Mouse (Mus musculus): ENCODE measurements around the gene Ahr. TPM values are rescaled to one million over a fixed set of nuclear protein-coding genes. Genes with fewer than 3 reads are reported as not detected.

Ahr gene
- polyA plus RNA-seq, 2 experiments = 10.7 to 19.5 TPM

DNA sequence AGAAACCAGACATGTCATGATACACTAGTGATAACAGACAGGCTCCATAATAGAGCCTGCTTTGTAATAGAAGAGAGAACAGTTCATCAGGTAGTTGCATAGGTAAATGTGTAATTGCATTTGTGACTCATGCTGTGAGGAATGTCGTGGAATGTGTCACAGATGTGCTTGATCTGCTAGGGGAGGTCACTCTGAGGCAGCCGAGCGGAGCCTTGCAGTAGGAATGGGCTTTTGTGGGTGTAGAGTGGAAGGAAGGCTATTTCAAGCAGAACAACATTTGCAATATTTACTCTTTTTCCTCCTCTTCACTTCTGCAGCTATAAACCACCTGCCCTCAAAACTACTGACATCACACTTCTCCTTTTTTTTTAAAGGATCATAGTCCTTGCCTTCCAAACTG is 4.0 kb upstream of the Ahr start:
- no peak overlapping the region for H3K27ac ChIP-seq (replicated peaks; ENCODE audit: low read depth, low read length)

DNA sequence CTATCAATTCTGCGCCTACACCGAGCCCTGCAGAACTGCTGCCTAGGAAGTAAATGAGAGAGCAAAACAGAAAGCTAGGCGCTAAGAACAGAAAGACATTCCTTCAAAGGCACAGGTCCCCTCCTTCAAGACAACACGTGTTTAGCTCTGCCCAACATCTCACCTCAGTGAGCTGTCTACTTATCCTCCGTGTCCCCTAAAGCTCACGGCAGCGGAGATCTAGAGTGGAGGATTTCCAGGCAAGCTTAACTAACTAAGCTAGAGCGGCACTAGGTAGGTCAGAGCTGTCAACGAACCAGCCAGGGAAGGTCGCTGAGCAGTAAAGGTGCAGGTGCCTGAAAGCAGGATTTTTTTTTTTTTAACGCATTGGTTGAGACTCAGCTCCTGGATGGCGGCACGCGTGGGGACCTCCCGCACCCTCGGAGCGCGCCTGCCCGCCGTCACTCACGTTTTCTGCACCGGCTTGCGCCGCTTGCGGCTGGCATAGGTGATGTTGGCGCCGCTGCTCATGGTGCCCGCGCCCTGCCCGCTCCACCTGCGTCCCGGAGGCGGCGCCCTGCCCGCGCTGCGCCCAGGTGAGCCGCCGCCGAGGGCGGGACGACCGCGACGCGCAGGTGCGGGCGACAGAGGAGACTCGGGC is 604 bp downstream of the Ahr start:
- DNase-seq (ENCODE audit: low spot score) = no peak
- peak; percentile 13; the same call in 1 of the 2 replicates for ATAC-seq (ENCODE audit: low FRiP score, low read depth)
- H3K9me3 ChIP-seq (ENCODE audit: control insufficient read depth, low read length) = no peaks in the 10 kb centered on the region
- no peak overlapping the region for H3K27ac ChIP-seq (replicated peaks; ENCODE audit: low read depth, low read length)
- H3K9ac ChIP-seq (ENCODE audit: low read depth, low read length, severe bottlenecking) = peak overlapping the region; percentile 64
- WGBS = under 1% methylated on average over 44 of the region's 49 CpGs
- 0 out of 2 replicates have a peak, but pooled peaks cover 12% of the 10 kb centered on the region for H3K27me3 ChIP-seq (ENCODE audit: control insufficient read depth, insufficient read depth, low read length)
- peak overlapping the region; percentile 75 for H3K4me3 ChIP-seq (replicated peaks; ENCODE audit: low read length)
- TF ChIP-seq POLR2A (IDR thresholded peaks at IDR 0.05; ENCODE audit: borderline replicate concordance, extremely low read depth, insufficient read depth, insufficient read length) = no peak
- H3K4me1 ChIP-seq (ENCODE audit: control insufficient read depth, insufficient read depth, low read length) = no peaks in the 10 kb centered on the region; the same call in 1 of the 2 replicates
- no peaks in the 10 kb centered on the region for H3K36me3 ChIP-seq (ENCODE audit: control insufficient read depth, insufficient read depth, low read length)
- H3K4me2 ChIP-seq (replicated peaks; ENCODE audit: low read depth, low read length, severe bottlenecking) = peak overlapping the region; percentile 100

More for the DNA sequence above, 4.0 kb upstream of the Ahr start:
- DNase-seq (ENCODE audit: low spot score) = no peak
- no peak for TF ChIP-seq POLR2A (IDR thresholded peaks at IDR 0.05; ENCODE audit: borderline replicate concordance, extremely low read depth, insufficient read depth, insufficient read length)
- WGBS = 28% methylated on average over 3 of the region's 3 CpGs
- no peaks in the 10 kb centered on the region; the same call in 1 of the 2 replicates for H3K4me1 ChIP-seq (ENCODE audit: control insufficient read depth, insufficient read depth, low read length)
- no peaks in the 10 kb centered on the region for H3K9me3 ChIP-seq (ENCODE audit: control insufficient read depth, low read length)
- H3K9ac ChIP-seq (ENCODE audit: low read depth, low read length, severe bottlenecking) = no peak overlapping the region
- ATAC-seq (ENCODE audit: low FRiP score, low read depth) = no peak
- no peak overlapping the region for H3K4me2 ChIP-seq (replicated peaks; ENCODE audit: low read depth, low read length, severe bottlenecking)
- H3K27me3 ChIP-seq (ENCODE audit: control insufficient read depth, insufficient read depth, low read length) = 0 out of 2 replicates have a peak, but pooled peaks cover 11% of the 10 kb centered on the region
- H3K36me3 ChIP-seq (ENCODE audit: control insufficient read depth, insufficient read depth, low read length) = no peaks in the 10 kb centered on the region
- no peak overlapping the region for H3K4me3 ChIP-seq (replicated peaks; ENCODE audit: low read length)

DNA sequence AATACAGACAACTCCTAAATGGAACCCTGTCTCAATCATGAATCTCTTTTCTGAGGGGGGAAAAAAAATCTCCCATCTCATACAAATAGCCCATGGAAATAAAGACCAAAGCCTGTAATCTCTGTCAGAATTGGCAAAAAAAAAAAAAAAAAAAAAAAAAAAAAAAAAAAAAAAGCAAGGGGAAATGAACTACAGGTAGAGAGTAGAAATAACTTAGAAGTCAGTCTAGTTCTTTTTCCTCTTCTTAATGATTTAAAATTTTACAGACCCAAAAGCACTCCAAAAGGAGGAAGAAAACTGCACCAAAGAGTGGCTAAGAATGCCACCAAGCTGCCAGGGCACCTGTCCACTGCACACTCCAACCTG is 1.1 kb downstream of the Ahr start:
- Histone ChIP-seq H3K4me2 (replicated peaks; ENCODE audit: low read depth, low read length, severe bottlenecking) (peak overlapping the region; percentile 100), H3K4me3 (replicated peaks; ENCODE audit: low read length) (peak overlapping the region; percentile 75), H3K9me3 (ENCODE audit: control insufficient read depth, low read length) (no peaks in the 10 kb centered on the region), H3K27me3 (ENCODE audit: control insufficient read depth, insufficient read depth, low read length) (0 out of 2 replicates have a peak, but pooled peaks cover 12% of the 10 kb centered on the region), H3K36me3 (ENCODE audit: control insufficient read depth, insufficient read depth, low read length) (no peaks in the 10 kb centered on the region), H3K9ac (ENCODE audit: low read depth, low read length, severe bottlenecking) (no peak overlapping the region; the same call in 1 of the 2 replicates), H3K4me1 (ENCODE audit: control insufficient read depth, insufficient read depth, low read length) (no peaks in the 10 kb centered on the region; the same call in 1 of the 2 replicates), H3K27ac (replicated peaks; ENCODE audit: low read depth, low read length) (no peak overlapping the region)
- no peak for TF ChIP-seq POLR2A (IDR thresholded peaks at IDR 0.05; ENCODE audit: borderline replicate concordance, extremely low read depth, insufficient read depth, insufficient read length)
- DNase-seq (ENCODE audit: low spot score) = no peak
- no peak for ATAC-seq (ENCODE audit: low FRiP score, low read depth)

DNA sequence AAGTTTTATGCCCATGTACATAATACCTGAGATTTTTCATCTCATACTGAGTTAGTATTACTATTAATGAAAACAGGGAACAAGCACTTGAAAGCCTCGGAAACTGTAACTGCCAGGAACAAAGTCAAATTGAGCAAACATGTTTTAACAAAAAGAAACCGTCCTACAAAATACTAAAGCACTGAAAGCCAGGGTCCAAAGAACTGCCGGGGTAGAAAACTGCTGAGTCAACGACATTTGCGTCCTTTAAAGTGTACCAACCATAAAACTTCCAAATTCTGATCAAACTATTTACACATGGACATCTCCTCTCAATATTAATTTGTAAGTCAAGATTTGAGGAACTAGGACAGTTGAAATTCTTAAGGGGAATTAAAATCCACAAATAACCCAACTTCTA is 1.7 kb downstream of the Ahr start:
- 61% methylated on average over 5 of the region's 5 CpGs for WGBS
- Histone ChIP-seq H3K4me2 (replicated peaks; ENCODE audit: low read depth, low read length, severe bottlenecking) (no peak overlapping the region; the same call in 1 of the 2 replicates), H3K9me3 (ENCODE audit: control insufficient read depth, low read length) (no peaks in the 10 kb centered on the region), H3K36me3 (ENCODE audit: control insufficient read depth, insufficient read depth, low read length) (no peaks in the 10 kb centered on the region), H3K27ac (replicated peaks; ENCODE audit: low read depth, low read length) (no peak overlapping the region), H3K27me3 (ENCODE audit: control insufficient read depth, insufficient read depth, low read length) (0 out of 2 replicates have a peak, but pooled peaks cover 12% of the 10 kb centered on the region), H3K4me3 (replicated peaks; ENCODE audit: low read length) (peak overlapping the region; percentile 9; the same call in 1 of the 2 replicates), H3K9ac (ENCODE audit: low read depth, low read length, severe bottlenecking) (no peak overlapping the region), H3K4me1 (ENCODE audit: control insufficient read depth, insufficient read depth, low read length) (no peaks in the 10 kb centered on the region; the same call in 1 of the 2 replicates)
- TF ChIP-seq POLR2A (IDR thresholded peaks at IDR 0.05; ENCODE audit: borderline replicate concordance, extremely low read depth, insufficient read depth, insufficient read length) = no peak
- ATAC-seq (ENCODE audit: low FRiP score, low read depth) (no peak), DNase-seq (ENCODE audit: low spot score) (no peak)

DNA sequence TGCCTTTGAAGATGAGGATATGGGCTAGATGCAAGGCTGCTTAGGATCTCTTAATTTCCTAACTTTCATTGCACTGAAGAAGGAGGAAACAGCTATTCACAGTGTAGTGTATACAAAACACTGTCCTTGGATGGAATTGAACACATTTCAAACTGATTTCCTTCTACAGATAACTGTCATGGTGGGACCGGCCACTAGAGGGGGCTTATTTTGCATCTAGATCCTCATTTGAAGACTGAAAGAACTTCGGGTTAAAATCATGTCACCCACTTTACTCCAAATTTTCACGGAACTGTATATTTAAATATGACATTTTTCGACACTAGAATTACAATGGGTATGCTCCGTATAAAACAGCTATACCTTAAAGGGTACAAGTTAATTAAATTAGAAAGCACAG is 2.7 kb downstream of the Ahr start:
- Histone ChIP-seq H3K9ac (ENCODE audit: low read depth, low read length, severe bottlenecking) (no peak overlapping the region), H3K27me3 (ENCODE audit: control insufficient read depth, insufficient read depth, low read length) (0 out of 2 replicates have a peak, but pooled peaks cover 12% of the 10 kb centered on the region), H3K4me3 (replicated peaks; ENCODE audit: low read length) (0 out of 2 replicates have a peak overlapping the region, but pooled peaks have one; percentile 9)

More for the DNA sequence above, 2.7 kb downstream of the Ahr start:
- Histone ChIP-seq H3K9me3 (ENCODE audit: control insufficient read depth, low read length) (no peaks in the 10 kb centered on the region), H3K4me2 (replicated peaks; ENCODE audit: low read depth, low read length, severe bottlenecking) (0 out of 2 replicates have a peak overlapping the region, but pooled peaks have one; percentile 27), H3K27ac (replicated peaks; ENCODE audit: low read depth, low read length) (no peak overlapping the region), H3K36me3 (ENCODE audit: control insufficient read depth, insufficient read depth, low read length) (no peaks in the 10 kb centered on the region), H3K4me1 (ENCODE audit: control insufficient read depth, insufficient read depth, low read length) (no peaks in the 10 kb centered on the region; the same call in 1 of the 2 replicates)
- TF ChIP-seq POLR2A (IDR thresholded peaks at IDR 0.05; ENCODE audit: borderline replicate concordance, extremely low read depth, insufficient read depth, insufficient read length) = no peak
- peak; percentile 71 for DNase-seq (ENCODE audit: low spot score)
- ATAC-seq (ENCODE audit: low FRiP score, low read depth) = no peak
- WGBS = 17% methylated on average over 5 of the region's 5 CpGs
